Mouse (Mus musculus) liver, embryonic 14.5 days (tissue): ENCODE measurements around the gene Uap1l1. TPM values are rescaled to one million over a fixed set of nuclear protein-coding genes. Genes with fewer than 3 reads are reported as not detected.

Experiments used
- ATAC-seq: fragments of 200-750 bp; cut with Nextera tagmentation; 2 replicates; pipeline ENCODE4 v1.8.0; 2017; ENCODE audit warnings: moderate number of reproducible peaks, mild to moderate bottlenecking, moderate library complexity; ENCODE audit not compliant: insufficient read depth
- DNase-seq, 3 experiments: peaks; one replicate each; pipeline ENCODE4 v3.0.0-alpha.2; 2012 to 2013; ENCODE audit warnings: low read depth in 3 of 3, low spot score in 3 of 3
- H3K27ac ChIP-seq: fragments of 300-500 bp; sonication (generic); 2 replicates; pipeline ENCODE4 v1.5.1; 2014; ENCODE audit warnings: moderate library complexity, mild to moderate bottlenecking, control low read depth, inconsistent platforms
- H3K27me3 ChIP-seq: fragments of 300-500 bp; sonication (generic); 2 replicates; pipeline ENCODE4 v1.6.1; 2014; ENCODE audit warnings: mild to moderate bottlenecking, low read length, moderate library complexity; ENCODE audit not compliant: control insufficient read depth, insufficient read depth
- H3K36me3 ChIP-seq: fragments of 300-500 bp; sonication (generic); replicated peaks from 2 replicates; pipeline ENCODE4 v1.6.1; 2014; ENCODE audit warnings: low read depth; ENCODE audit not compliant: control insufficient read depth, insufficient read depth
- H3K4me1 ChIP-seq, 2 experiments: fragments of 200-500 bp in 1 of 2; fragments of 300-500 bp in 1 of 2; sonication (generic) in 1 of 2; replicated peaks; 2 replicates each; pipeline ENCODE4 v1.6.1; 2012 to 2014; ENCODE audit warnings: antibody characterized with exemption in 1 of 2, inconsistent platforms in 1 of 2, low read length in 1 of 2; ENCODE audit not compliant: control insufficient read depth in 2 of 2, insufficient read depth in 2 of 2
- H3K4me2 ChIP-seq: fragments of 300-500 bp; sonication (generic); 2 replicates; pipeline ENCODE4 v1.6.1; 2014; ENCODE audit warnings: low read depth, mild to moderate bottlenecking, control low read depth, moderate library complexity
- H3K4me3 ChIP-seq, 2 experiments: fragments of 200-500 bp in 1 of 2; fragments of 300-500 bp in 1 of 2; sonication (generic) in 1 of 2; 2 replicates each; pipeline ENCODE4 v1.5.1; 2012 to 2014; ENCODE audit warnings: low read depth in 2 of 2, low read length in 2 of 2, mild to moderate bottlenecking in 2 of 2, control low read depth in 1 of 2, inconsistent platforms in 1 of 2, moderate library complexity in 1 of 2; ENCODE audit not compliant: insufficient read depth in 1 of 2
- H3K9ac ChIP-seq: fragments of 300-500 bp; sonication (generic); replicated peaks from 2 replicates; pipeline ENCODE4 v1.6.1; 2014; ENCODE audit warnings: mild to moderate bottlenecking, control low read depth, moderate library complexity
- H3K9me3 ChIP-seq: fragments of 300-500 bp; sonication (generic); 2 replicates; pipeline ENCODE4 v1.6.1; 2016; ENCODE audit warnings: low read length, mixed read lengths; ENCODE audit not compliant: control insufficient read depth
- CTCF ChIP-seq: IDR thresholded peaks from 2 replicates; pipeline ENCODE4 v1.5.1; 2016; ENCODE audit warnings: antibody characterized with exemption, low read depth, control low read depth
- EP300 ChIP-seq: IDR thresholded peaks from 2 replicates; pipeline ENCODE4 v1.6.1; 2016; ENCODE audit warnings: antibody characterized with exemption, low read depth
- WGBS: fragments of 180-500 bp; shearing (Covaris S2); extraction: QIAGEN DNeasy Blood & Tissue Kit; methylation state at CpG from one replicate; pipeline ENCODE4 v1.1.7; 2014; ENCODE audit not compliant: insufficient replicate concordance; 5-methylcytosine and 5-hydroxymethylcytosine counted together
- polyA plus RNA-seq, 2 experiments: library from polyadenylated mRNA; depleted of rRNA in 1 of 2; stranded (reverse) in 1 of 2; unstranded in 1 of 2; fragments of >200 nt; fragmentation: Nextera tagmentation in 1 of 2; extraction: Ambion mirVana in 1 of 2; gene quantifications; 2 replicates each; pipeline versions ENCODE4 v1.2.1 to v1.2.3; 2012 to 2014

The Uap1l1 gene
- polyA plus RNA-seq, 2 experiments = 3.8 to 9.3 TPM

- no peak for DNase-seq
- ATAC-seq = no peak
- Histone ChIP-seq H3K27me3 (no peaks in the 10 kb centered on the region), H3K4me3 (peak overlapping the region; percentile 90 to 99), H3K36me3 (peaks cover 19% of the 10 kb centered on the region), H3K9me3 (no peaks in the 10 kb centered on the region), H3K4me2 (peak overlapping the region; percentile 96), H3K4me1 (peaks cover 12 to 14% of the 10 kb centered on the region in 2 experiments), H3K9ac (peak overlapping the region; percentile 93), H3K27ac (no peak overlapping the region; the same call in 1 of the 2 replicates)
- 69% methylated on average over 2 of the region's 2 CpGs for whole genome bisulfite sequencing
- TF ChIP-seq CTCF (no peak), EP300 (no peak)
Measured at GRCm38 (mm10) chr2:25333569-25333968, 31.9 kb downstream of the Uap1l1 start.

GRCm38 (mm10) chr2:25332286-25333160 lies 33.0 kb downstream of the Uap1l1 start, which contains the start of gene Man1b1:
Gene Man1b1, plus strand, starts transcription at chr2:25332338.
- ATAC-seq (peak; percentile 97), DNase-seq (peak; percentile 98 to 99 (median 99))
- Histone ChIP-seq H3K27me3 (no peaks in the 10 kb centered on the region; the same call in 1 of the 2 replicates), H3K36me3 (peaks cover 10% of the 10 kb centered on the region), H3K27ac (peak within 1 kb of the TSS; percentile 77), H3K9me3 (no peaks in the 10 kb centered on the region), H3K4me1 (peaks cover 12 to 14% of the 10 kb centered on the region in 2 experiments), H3K4me3 (peak within 1 kb of the TSS; percentile 90 to 99), H3K9ac (peak within 1 kb of the TSS; percentile 95), H3K4me2 (peak within 1 kb of the TSS; percentile 96)
- under 1% methylated on average over 78 of the region's 78 CpGs for whole genome bisulfite sequencing
- TF ChIP-seq CTCF (peak; percentile 73), EP300 (no peak)

GRCm38 (mm10) chr2:25331470-25331869 lies 34.0 kb downstream of the Uap1l1 start:
- 38% methylated on average over 9 of the region's 9 CpGs for whole genome bisulfite sequencing
- no peak overlapping the region for H3K27ac ChIP-seq

GRCm38 (mm10) chr2:25328440-25328839 lies 37.0 kb downstream of the Uap1l1 start:
- DNase-seq (peak in 2 of 3 experiments; percentile 36 to 43), ATAC-seq (no peak)
- H3K9me3 ChIP-seq = no peaks in the 10 kb centered on the region
- TF ChIP-seq CTCF = peak; percentile 74
- no peak for TF ChIP-seq EP300
- H3K4me3 ChIP-seq = no peak overlapping the region
- no peaks in the 10 kb centered on the region; the same call in 1 of the 2 replicates for H3K27me3 ChIP-seq
- no peak overlapping the region for H3K4me2 ChIP-seq
- no peak overlapping the region for H3K9ac ChIP-seq
- no peak overlapping the region for H3K27ac ChIP-seq
- 35% methylated on average over 7 of the region's 7 CpGs for WGBS
- peaks cover 10% of the 10 kb centered on the region in 2 experiments for H3K4me1 ChIP-seq
- H3K36me3 ChIP-seq = no peaks in the 10 kb centered on the region

More at GRCm38 (mm10) chr2:25331470-25331869, 34.0 kb downstream of the Uap1l1 start:
- peak overlapping the region; percentile 92 for H3K4me2 ChIP-seq
- peak overlapping the region; percentile 95 for H3K9ac ChIP-seq
- peaks cover 5% of the 10 kb centered on the region for H3K36me3 ChIP-seq
- TF ChIP-seq EP300 = no peak
- no peak for TF ChIP-seq CTCF
- peaks cover 12 to 14% of the 10 kb centered on the region in 2 experiments for H3K4me1 ChIP-seq
- no peaks in the 10 kb centered on the region; the same call in 1 of the 2 replicates for H3K27me3 ChIP-seq
- ATAC-seq (no peak), DNase-seq (no peak)
- H3K9me3 ChIP-seq = no peaks in the 10 kb centered on the region
- H3K4me3 ChIP-seq = peak overlapping the region; percentile 86 to 99

- ATAC-seq (no peak), DNase-seq (no peak)
- Histone ChIP-seq H3K36me3 (no peaks in the 10 kb centered on the region), H3K4me2 (no peak overlapping the region), H3K4me3 (no peak overlapping the region), H3K9ac (no peak overlapping the region), H3K4me1 (peaks cover 0 to under 1% of the 10 kb centered on the region in 2 experiments; a peak in 2 of 4 replicates), H3K9me3 (no peaks in the 10 kb centered on the region), H3K27ac (no peak overlapping the region), H3K27me3 (no peaks in the 10 kb centered on the region; the same call in 1 of the 2 replicates)
- no peak for TF ChIP-seq EP300
- TF ChIP-seq CTCF = no peak
- 61% methylated on average over 2 of the region's 2 CpGs for WGBS
Measured at GRCm38 (mm10) chr2:25326036-25326435, 39.4 kb downstream of the Uap1l1 start.
